Mouse (Mus musculus) c-Kit-positive CD71-positive TER-119-negative erythroid progenitor cells, embryonic 14.5 days (primary cell): ENCODE data around the gene Prdm9.

ENCODE experiments used
- DNase-seq: peaks from one replicate; pipeline ENCODE4 v3.0.0-alpha.2; 2013; ENCODE audit warnings: low read depth

Prdm9 gene

DNA sequence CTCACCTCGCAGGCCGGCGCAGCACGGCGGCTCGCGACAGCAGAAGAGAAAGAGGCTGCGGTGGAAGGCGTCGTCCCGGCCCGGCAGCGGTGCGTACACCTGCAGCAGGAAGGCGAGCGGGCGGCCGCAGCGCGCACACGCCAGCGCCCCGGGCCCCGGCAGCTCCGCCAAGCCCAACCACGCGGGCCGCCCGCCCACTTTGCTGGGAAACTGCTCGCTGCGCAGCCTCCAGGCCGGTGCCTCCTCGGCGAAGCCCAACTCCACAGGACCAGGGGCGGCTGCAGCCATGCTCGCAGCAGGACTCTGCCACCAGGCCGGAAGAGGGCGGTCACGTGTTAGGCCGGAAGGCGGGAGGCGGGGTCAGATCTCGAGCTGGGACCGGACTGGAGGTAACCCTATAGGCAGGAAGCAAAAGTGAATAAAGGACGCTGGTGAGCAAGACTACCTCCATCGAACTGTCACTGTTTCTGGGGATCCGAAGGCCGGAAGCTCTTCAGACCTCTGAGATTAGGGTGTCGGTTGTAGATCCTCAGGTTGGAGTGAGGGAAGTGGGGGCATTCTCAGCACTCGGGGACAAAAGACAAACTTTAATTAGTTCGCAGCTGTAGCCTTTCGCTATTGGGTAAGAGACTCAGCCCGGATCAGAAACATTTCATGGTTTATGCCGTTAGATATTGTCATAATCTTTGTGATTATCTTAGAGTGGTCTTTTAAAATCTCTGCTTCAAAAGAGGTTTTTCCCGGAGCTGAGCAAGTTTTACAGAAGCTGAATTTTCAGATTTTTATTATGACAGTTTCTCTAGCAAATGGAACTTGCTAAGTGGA lies 37.0 kb downstream of the Prdm9 start, which contains the start of gene Pdcd2:
Gene Pdcd2, minus strand, starts transcription at position 316 of the 825 bp plus-strand sequence.
- DNase-seq, result peak; percentile 89

GRCm38 (mm10) chr17:15526304-15526703 lies 37.9 kb downstream of the Prdm9 start:
- DNase-seq, result no peak

- no peak for DNase-seq
Observed at GRCm38 (mm10) chr17:15518766-15519165, 45.4 kb downstream of the Prdm9 start.

GRCm38 (mm10) chr17:15518186-15518585 lies 46.0 kb downstream of the Prdm9 start:
- no peak for DNase-seq

DNA sequence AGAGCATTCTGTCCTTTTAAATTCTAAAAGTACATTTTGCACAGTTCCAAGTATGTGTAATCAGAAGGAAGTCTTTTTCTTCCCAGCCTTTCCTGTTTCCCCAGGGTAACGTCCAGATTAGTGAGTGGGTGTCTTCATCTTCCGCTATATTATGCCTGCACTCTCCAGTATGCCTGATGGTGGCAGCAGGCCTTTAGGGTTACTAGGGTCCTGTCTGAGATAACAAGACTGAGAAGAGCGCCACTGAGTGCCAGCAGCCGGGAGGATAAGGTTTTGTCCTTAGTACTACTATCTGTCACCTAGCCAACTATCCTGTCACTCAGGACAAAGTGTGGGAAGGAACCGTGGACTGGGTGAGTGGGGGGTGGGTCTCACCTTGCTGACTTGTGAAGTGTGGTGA lies 46.4 kb downstream of the Prdm9 start:
- DNase-seq, result no peak

DNA sequence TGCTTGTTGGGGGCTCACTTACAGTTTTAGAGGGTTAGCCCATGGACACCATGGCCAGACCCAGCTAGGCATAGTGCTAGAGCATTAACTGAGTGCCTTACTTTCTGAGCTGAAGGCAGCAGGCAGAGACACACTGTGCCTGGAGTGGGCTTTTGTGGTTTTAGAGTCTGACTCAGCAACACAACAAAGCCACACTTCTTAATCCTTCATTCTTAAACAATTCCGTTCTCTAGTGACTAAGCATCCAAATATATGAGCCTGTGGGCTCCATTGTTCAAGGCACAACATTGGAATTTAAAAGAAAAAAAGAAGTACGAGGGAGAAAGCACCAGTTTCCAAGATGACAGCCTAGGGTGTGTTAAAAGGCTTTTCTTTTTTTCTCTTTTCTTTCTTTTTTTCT lies 53.5 kb downstream of the Prdm9 start:
- no peak for DNase-seq

GRCm38 (mm10) chr17:15499656-15500394 lies 64.3 kb downstream of the Prdm9 start, which contains the start of the genes Psmb1 and Tbp:
Gene Psmb1, minus strand, starts transcription at chr17:15499751.
Gene Tbp, plus strand, starts transcription at chr17:15499888.
- DNase-seq, result peak; percentile 95

DNA sequence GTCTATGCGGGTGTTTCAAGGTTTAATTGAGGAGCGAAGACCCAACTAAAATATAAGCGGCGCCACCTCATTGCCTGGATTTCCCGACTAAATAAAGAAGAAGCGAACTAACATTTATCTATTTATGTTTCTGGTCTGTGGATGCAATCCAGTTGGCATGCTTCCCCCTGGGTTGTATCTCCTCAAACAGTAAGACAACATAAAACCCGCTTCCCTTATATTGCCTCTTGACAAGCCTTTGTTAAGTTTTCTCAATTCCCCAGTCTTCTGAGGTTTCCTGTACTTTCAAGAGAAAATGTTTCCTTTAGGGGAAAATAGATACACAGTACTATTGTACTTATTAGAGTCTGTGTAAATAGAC lies 65.4 kb downstream of the Prdm9 start:
- DNase-seq, result no peak

DNA sequence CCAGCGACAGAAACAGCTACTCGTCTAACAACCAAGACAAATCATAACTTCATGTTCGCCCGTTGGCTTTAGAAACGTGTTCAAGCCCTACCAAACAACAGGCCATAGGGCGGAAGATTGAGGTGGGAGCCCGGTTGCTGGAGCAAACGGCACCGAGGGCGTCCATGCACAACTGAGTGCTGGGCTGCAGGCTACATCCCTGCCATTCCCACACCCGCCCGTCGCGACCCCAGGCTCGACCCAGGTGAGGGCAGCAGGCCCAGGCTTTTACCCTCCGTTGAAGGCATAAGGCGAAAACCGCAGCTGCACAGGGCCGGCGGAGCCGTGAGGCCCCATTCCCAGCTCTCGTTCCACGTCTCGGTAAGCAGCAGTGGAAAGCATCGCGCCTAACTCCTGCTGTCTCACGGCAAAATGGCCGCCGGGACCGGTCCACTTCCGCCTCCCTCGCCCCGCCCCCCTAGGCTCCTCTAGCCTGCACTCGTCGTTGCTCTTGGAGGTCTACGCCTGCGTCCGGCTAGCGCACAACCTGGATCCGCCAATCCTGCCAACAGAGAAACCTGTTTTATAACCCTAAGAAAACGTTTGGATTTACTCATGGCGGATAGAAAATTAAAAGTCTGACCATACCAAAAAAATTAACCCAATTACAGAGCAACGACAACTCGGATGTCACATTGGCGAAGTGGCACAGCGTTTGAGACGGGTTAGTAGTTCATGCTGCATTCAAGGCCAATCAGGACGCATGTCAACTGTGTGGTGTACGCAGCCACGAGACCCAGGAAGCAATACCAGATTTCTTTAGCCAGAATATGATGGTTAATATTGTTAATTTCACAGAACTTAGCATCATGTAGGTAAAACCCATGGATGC lies 66.0 kb downstream of the Prdm9 start:
- peak; percentile 89 for DNase-seq
